9 mouse cellular contexts compared by ENCODE assay signal in the genomic region with DNA sequence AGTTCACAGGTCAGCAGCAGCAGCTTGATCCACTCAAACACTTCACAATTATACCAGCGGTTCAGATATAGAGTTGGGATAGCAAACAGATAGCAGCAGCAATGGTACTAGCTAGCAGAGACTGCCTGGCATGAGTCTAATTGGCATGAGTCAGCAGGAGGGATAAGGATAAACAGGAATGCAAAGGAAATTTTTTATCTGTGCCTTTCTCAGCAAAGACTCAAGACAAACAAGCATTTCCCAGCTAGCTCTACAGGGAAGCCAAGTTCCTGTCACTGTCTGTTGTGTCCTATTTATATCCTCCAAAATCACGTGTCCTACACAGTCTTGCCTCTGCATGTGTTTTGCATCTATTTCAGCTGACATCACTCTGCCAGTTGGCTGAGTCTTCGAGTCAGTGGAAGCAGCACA.
A peak's percentile ranks its signal among the peaks of the same experiment; 100 is the strongest.
DNase-seq lines count a peak whose midpoint lies in the region; ATAC-seq lines count a peak whose summit lies in the region.
"Had no signal": no experiment of that assay in that cellular context is flagged by ENCODE, and none has a peak within 500 bp of the region (broad histone marks: within the 10 kb centered on the region; RNA-seq: fewer than 3 reads in every experiment).

No protein-coding gene starts in this region.

- 11% methylated on average over 3 of the region's 3 CpGs for WGBS in heart, embryonic 16.5 days

- peaks cover 7% of the 10 kb centered on the region; the same call in 1 of the 2 replicates for H3K4me1 ChIP-seq in heart, embryonic 16.5 days (ENCODE audit: control insufficient read depth, insufficient read depth, low read length)

- no peaks in the 10 kb centered on the region for H3K36me3 ChIP-seq in heart, embryonic 16.5 days (ENCODE audit: control insufficient read depth, insufficient read depth)

- no peak overlapping the region for H3K9ac ChIP-seq in heart, embryonic 16.5 days (ENCODE audit: low read length)

- ATAC-seq in heart, embryonic 16.5 days (replicated peaks; ENCODE audit: extremely low read depth, insufficient read depth, low FRiP score): peak; percentile 81

- no peaks in the 10 kb centered on the region for H3K27me3 ChIP-seq in heart, embryonic 16.5 days (ENCODE audit: control insufficient read depth, insufficient read depth, low read length)

- H3K4me3 ChIP-seq in heart, embryonic 16.5 days (ENCODE audit: low read length): no peak overlapping the region
- H3K4me3 ChIP-seq: left cerebral cortex, adult 2 months had no signal

- peak overlapping the region; percentile 7; the same call in 1 of the 2 replicates for H3K4me2 ChIP-seq in heart, embryonic 16.5 days (ENCODE audit: low read depth, low read length)

- intact Hi-C loops in left cerebral cortex, postnatal 4 days (cut with DNase I): no loop called here

- H3K9me3 ChIP-seq in heart, embryonic 16.5 days (replicated peaks; ENCODE audit: control insufficient read depth, low read length): peaks cover 11% of the 10 kb centered on the region; the same call in 1 of the 2 replicates

- H3K27ac ChIP-seq in heart, embryonic 16.5 days (ENCODE audit: low read length): peak overlapping the region; percentile 56
- H3K27ac ChIP-seq: left cerebral cortex, adult 2 months had no signal

- peak; percentile 35 for DNase-seq in left cerebral cortex, adult 11 months (ENCODE audit: low spot score)
- no peak for DNase-seq in left cerebral cortex, postnatal 4 days
- peak; percentile 1 for DNase-seq in embryo, embryonic 9.5 days (ENCODE audit: extremely low spot score)
- peak; percentile 32 to 47 for DNase-seq in left cerebral cortex, adult 9 months (ENCODE audit: low spot score in 2 of 2)
- DNase-seq in telencephalon, adult 2 months (ENCODE audit: low read depth, low spot score): peak; percentile 81
- DNase-seq in thymus, postnatal 36 days: no peak
- no peak for DNase-seq in adrenal gland, postnatal 10 days

Comparison
In these comparisons a context has a peak if more than half of its experiments do, and no peak if none do; other contexts are left out.
1. DNase-seq: peak in left cerebral cortex, adult 11 months (single experiment), embryo, embryonic 9.5 days (single experiment), left cerebral cortex, adult 9 months (2 of 2) and telencephalon, adult 2 months (single experiment); none in left cerebral cortex, postnatal 4 days (single experiment), thymus, postnatal 36 days (0 of 2) and adrenal gland, postnatal 10 days (single experiment).